Mouse (Mus musculus): ENCODE measurements around the gene Pxdc1.

Pxdc1 gene

GRCm38 (mm10) chr13:34653391-34653790 is at the start of gene Pxdc1:
TSS of gene Pxdc1 (minus strand) at chr13:34653486.
- peak; percentile 44 for DNase-seq (ENCODE audit: low read depth, low spot score)

DNA sequence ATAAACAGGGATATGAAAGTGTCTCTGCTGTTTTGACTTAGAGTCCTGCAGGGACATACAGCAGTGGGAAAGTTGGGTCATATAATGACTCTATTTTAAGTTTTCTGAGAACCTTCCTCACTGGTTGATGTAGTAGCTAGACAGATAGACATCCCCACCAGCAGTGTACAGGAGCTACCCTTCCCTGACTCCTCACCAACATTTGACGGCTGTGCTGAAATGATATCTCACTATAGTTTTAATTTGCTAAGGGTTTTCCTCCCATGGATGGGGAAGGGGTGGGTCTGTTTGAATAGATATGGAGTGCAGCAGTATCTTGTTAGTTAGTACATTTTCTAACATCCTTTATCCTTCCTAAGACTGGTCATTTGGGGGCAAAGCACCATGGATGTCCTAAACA is 47.3 kb upstream of the Pxdc1 start:
- DNase-seq (ENCODE audit: low read depth, low spot score) = no peak

- no peak for DNase-seq (ENCODE audit: low read depth, low spot score)
Observed at GRCm38 (mm10) chr13:34700091-34700490, 46.8 kb upstream of the Pxdc1 start.

GRCm38 (mm10) chr13:34696734-34697332 is 43.5 kb upstream of the Pxdc1 start:
- no peak for DNase-seq (ENCODE audit: low read depth, low spot score)

GRCm38 (mm10) chr13:34693111-34693510 is 39.8 kb upstream of the Pxdc1 start:
- no peak for DNase-seq (ENCODE audit: low read depth, low spot score)

GRCm38 (mm10) chr13:34691049-34691448 is 37.8 kb upstream of the Pxdc1 start:
- no peak for DNase-seq (ENCODE audit: low read depth, low spot score)

DNA sequence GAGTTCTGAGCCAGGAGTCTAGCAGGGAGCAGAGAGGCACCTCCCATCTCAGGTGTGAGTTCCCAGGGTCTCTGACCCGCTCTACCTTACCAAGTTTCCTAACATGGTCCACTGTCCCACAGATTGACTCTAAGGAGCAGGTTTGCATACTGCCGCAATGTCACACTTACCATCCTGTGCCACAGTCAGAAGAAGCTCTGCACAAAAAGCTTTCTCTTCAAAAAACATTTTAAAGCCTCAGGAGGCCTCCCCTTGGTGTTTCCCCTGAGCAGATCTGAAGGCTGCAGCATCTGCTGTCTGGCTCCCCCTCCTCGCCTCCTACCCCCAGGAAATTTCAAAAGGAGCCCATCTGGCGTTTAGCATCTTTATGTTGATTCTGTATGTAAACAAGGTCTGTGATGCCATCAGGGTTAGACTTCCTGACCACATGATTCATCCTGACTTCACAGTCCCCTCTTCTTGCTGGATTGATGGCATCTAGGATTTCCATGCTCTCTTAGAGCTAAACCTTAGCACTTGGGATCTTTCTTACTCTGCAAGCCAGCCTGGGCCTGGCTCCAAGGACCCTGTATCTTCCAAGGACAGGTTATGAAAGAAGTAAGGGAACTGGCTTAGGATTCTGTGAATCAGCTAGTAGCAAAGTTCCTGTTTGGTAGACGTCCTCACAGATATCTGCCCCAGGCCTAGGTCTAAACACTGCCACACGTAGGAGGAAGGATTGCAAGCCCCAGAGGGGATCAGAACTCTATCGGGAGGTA is 31.9 kb upstream of the Pxdc1 start:
- DNase-seq (ENCODE audit: low read depth, low spot score) = no peak

- DNase-seq (ENCODE audit: low read depth, low spot score) = no peak
Observed at GRCm38 (mm10) chr13:34683762-34684488, 30.6 kb upstream of the Pxdc1 start.

- no peak for DNase-seq (ENCODE audit: low read depth, low spot score)
Observed at GRCm38 (mm10) chr13:34683270-34683669, 30.0 kb upstream of the Pxdc1 start.

GRCm38 (mm10) chr13:34676507-34676906 is 23.2 kb upstream of the Pxdc1 start:
- DNase-seq (ENCODE audit: low read depth, low spot score) = no peak

DNA sequence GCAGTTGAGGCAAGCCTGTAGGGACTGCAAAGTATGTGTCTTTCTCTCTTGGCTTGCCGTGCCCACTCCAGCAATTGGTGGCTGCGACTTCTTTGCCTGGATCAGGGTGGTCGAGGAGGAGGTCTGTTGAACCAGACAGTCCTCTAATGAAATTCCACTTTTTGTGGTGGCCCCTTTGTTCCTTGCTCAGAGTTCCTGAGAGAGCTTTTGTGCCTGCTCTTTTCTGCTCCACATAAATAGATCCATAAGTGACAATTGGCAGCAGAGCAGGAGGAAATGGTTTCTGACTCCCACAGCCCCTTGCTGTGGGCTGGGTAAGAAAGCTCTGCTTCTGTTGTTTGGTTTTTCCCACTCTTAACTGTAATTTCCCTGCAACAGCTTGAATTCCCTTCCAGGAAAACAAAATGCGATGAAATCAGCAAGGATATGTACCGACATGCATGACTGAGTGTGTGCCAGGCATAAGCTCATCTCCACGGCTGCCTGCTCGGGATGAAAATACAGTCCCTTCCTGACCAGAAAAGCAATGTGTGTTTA is 22.6 kb upstream of the Pxdc1 start:
- no peak for DNase-seq (ENCODE audit: low read depth, low spot score)

GRCm38 (mm10) chr13:34673354-34673753 is 20.1 kb upstream of the Pxdc1 start:
- DNase-seq (ENCODE audit: low read depth, low spot score) = no peak

DNA sequence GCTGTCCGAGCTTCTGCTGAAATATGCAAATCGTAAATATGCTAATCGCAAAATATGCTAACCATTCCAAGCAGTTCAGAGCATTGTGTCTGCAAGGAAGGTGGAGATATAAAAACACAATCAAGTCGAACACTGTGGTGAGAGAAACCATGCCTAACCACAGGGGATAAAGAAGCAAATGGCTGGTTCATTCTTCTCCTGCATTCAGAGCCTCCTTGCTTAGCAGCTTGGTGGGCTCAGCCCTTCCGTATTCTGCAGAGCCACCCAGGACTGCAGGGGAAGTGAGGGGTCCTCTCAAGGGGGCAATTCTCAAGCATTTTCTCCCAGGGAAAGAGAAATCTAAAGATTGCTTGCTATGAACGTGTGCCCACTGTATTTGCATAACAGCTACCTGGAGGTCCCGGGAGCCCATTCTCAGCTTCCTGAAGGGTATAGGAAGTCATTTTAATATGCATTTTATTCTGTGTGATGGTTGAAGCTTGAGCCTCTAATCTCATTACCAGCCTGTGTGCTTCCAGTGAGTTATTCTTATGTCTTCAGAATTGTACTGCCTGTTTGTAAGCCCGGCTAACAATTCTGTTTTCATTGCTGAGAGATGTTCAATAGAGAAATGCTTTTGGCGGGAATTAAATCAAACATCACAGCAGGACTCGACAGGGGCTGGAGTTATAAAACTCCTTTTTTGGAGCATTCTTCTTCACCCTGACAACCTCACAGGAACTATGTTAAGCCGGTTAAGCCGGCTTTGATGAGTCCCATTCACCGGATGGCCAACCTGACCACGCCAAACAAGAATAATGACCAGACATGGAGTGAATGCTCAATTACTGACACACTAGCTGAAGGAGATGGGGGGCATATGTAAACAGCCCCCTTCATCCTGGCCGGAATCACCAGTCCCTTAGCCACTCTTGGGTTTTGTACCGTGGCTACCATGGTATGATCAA is 16.9 kb upstream of the Pxdc1 start:
- no peak for DNase-seq (ENCODE audit: low read depth, low spot score)

DNA sequence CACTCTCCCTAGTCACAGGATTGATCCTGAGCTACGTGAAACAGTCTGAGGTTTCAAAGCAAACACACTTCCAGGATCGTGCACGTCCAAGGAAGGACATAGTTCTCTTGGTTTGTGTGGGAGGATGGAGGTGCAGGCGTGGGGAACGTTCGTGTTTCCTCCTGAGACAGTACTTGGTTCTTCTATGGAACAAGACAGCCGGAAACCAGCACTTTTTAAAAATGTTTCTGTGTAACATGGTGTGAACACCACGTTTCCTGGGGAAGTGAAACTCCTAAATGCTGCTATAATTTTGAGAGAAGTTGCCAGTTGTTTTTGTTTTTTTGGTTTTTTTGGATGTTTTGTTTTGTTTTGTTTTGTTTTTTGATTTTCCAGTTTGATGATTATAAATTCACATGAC is 13.9 kb upstream of the Pxdc1 start:
- no peak for DNase-seq (ENCODE audit: low read depth, low spot score)

DNA sequence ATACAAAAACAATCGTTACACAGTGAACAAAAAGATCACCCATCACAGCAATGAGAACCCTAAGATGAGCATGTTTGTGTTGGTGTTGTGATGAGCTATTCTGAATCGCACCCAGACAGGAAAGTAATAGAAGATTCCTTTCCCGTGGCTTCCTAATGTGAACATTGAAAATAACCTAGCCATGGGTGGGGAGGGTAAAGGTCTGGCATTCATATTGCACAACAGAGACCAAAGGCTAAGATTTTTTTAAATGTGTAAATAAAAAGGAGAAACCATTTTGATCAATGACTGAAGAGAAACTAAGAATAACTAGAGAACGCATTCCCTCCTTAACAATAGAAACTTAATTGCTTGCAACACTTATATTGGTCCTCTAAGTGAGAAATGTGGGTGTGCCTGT is 11.8 kb upstream of the Pxdc1 start:
- DNase-seq (ENCODE audit: low read depth, low spot score) = no peak

DNA sequence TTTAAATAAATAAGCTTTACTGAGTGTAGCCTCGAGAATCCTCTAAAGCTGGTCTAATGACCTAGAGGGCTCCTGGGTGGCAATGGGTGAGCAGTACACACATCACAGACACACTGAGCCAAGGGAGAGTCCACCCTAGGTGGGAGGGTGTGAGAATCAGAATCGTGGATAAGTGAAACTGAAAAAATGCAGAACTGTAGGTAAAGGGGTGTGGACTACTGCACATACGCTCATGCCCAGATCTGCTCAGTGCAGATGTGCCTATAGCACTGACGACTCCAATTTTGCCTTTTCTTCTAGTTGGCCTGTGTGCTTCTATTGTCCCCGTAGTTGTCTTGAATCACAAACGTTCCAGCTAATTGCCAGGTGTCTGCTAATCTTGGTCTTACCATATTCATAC is 10.5 kb upstream of the Pxdc1 start:
- no peak for DNase-seq (ENCODE audit: low read depth, low spot score)

DNA sequence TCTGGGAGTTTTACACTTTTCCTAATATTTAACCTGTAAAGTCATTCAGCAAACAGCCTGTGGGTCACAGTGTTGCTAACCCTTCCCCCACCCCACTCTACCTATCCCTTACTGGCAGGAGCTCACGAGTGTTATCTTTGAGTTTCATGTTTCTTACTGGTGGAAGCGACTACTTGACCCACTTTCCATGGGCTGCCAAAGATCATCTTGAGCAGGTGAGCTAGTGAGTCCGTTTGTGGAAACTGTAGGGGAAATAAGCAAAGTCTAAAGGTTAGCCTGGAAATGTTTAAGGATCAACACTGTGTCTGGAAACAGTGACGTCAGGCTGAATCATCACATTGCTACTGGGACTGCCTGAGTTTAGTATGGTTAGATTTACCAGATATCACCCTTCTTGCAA is 6.2 kb upstream of the Pxdc1 start:
- DNase-seq (ENCODE audit: low read depth, low spot score) = no peak

DNA sequence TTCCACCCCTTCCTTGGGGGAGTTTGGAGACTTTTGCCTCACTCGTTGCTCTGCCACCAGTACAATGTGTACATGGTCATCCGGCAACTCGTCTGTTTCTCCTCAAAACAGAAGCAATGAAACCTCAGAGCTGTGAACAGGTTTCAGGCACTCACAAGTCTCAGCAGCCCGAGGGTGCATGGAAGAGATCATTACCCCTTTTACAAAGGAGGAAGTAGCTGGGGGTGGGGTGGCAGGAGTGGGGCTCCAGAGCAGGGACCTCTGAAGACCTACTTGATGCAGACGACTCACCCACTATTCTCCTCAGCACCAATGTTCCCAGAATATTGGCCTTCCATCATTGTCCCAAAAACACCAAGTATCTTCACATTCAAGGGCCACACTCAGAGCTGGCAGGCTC is 3.1 kb upstream of the Pxdc1 start:
- no peak for DNase-seq (ENCODE audit: low read depth, low spot score)

DNA sequence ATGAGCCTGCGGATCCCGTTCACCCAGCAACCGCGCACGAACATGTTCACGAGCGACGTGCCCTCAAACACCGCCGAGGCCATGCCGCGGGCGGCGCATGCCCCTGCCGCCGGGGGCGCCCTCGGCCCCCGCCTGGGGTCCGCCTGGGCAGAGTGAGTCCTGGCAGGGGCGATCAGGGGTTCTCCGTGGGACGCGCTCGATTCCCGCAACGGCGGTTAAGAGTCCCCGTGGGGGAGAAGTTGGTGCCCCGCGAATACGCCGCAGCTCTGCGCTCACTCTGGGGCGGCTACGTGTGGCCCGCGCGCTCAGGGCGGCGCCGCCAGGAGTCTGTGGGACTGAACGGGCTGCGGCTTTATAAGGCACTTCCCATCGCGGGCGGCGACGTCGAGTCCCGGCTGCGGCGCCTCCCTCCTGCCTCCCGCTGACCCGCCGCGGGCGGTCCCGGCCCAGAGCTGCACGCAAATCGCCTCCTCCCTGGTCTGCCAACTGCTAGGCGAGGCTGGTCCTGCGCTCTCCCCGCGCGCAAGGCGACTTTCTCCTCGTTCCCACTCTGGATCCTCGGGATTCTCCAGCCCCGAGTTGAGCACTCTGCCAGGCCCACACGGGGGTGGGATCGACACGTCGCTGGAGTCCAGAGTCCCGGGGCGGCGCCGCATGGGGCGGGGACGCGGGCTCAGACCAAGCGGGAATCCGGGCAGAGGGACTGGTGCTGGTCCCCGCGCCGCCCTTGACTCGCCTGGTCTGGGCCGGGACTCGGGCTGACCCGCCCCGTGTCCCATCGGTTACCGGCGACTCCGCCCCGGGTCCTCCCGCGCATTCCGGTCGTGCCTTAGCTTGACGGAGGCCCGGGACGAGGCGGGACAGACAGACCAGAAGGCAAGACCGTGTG is 689 bp downstream of the Pxdc1 start:
- DNase-seq (ENCODE audit: low read depth, low spot score) = peak; percentile 35

DNA sequence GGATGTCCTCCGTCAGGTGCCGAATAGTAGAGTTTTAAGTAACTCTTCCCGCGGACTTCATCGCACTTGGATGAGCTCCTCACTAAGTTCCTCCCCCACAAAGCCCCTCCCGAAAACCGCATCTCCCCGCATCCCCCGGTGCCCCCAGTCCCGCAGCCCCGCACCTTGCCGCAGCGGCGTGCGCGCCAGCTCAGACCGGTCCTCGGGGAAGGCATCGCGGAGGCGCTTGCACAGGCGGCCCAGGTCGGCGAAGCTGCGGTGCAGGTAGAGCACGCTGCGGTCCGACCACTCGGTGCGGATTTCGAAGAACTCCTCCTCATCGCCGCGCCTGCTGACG is 1.3 kb downstream of the Pxdc1 start:
- no peak for DNase-seq (ENCODE audit: low read depth, low spot score)
